Mouse (Mus musculus) stomach, embryonic 16.5 days (tissue): ENCODE data around the gene Lztfl1. TPM values are rescaled to one million over a fixed set of nuclear protein-coding genes. Genes with fewer than 3 reads are reported as not detected.
"Not testable (repeated sequence)": the region's sequence is repeated elsewhere in the genome, so short reads cannot be mapped to it uniquely, and the experiment has no call there.

Source experiments
- ATAC-seq: fragments of 200-750 bp; cut with Nextera tagmentation; 2 replicates; pipeline ENCODE4 v1.8.0; 2017; ENCODE audit warnings: moderate number of reproducible peaks, moderate TSS enrichment; ENCODE audit not compliant: insufficient read depth, low FRiP score
- H3K27ac ChIP-seq: fragments of 300-500 bp; sonication (generic); 2 replicates; pipeline ENCODE4 v1.5.1; 2014; ENCODE audit warnings: low read length
- H3K27me3 ChIP-seq: fragments of 300-500 bp; sonication (generic); 2 replicates; pipeline ENCODE4 v1.6.1; 2014; ENCODE audit warnings: low read length, control low read depth, mixed read lengths; ENCODE audit not compliant: control insufficient read depth, insufficient read depth
- H3K36me3 ChIP-seq: fragments of 300-500 bp; sonication (generic); 2 replicates; pipeline ENCODE4 v1.6.1; 2014; ENCODE audit warnings: low read length; ENCODE audit not compliant: control insufficient read depth, insufficient read depth
- H3K4me1 ChIP-seq: fragments of 300-500 bp; sonication (generic); 2 replicates; pipeline ENCODE4 v1.6.1; 2014; ENCODE audit warnings: low read length, control low read depth, mixed read lengths; ENCODE audit not compliant: control insufficient read depth, insufficient read depth
- H3K4me2 ChIP-seq: fragments of 300-500 bp; sonication (generic); 2 replicates; pipeline ENCODE4 v1.6.1; 2014; ENCODE audit warnings: low read depth, low read length, mixed read lengths
- H3K4me3 ChIP-seq: fragments of 300-500 bp; sonication (generic); replicated peaks from 2 replicates; pipeline ENCODE4 v1.5.1; 2014; ENCODE audit warnings: mild to moderate bottlenecking, low read length
- H3K9ac ChIP-seq: fragments of 300-500 bp; sonication (generic); 2 replicates; pipeline ENCODE4 v1.6.1; 2014; ENCODE audit warnings: low read length
- H3K9me3 ChIP-seq: fragments of 300-500 bp; sonication (generic); replicated peaks from 2 replicates; pipeline ENCODE4 v1.6.1; 2016; ENCODE audit warnings: low read length, control low read depth; ENCODE audit not compliant: control insufficient read depth
- WGBS: fragments of 180-500 bp; shearing (Covaris S2); extraction: QIAGEN DNeasy Blood & Tissue Kit; methylation state at CpG from one replicate; pipeline ENCODE4 v1.1.7; 2014; 5-methylcytosine and 5-hydroxymethylcytosine counted together
- polyA plus RNA-seq: library from polyadenylated mRNA; unstranded; fragments of >200 nt; fragmentation: Nextera tagmentation; extraction: Ambion mirVana; gene quantifications from 2 replicates; pipeline ENCODE4 v1.2.1, GENCODE M21; 2015

Gene Lztfl1
- polyA plus RNA-seq, 1 experiment from 2014 or later: 47.8 TPM

DNA sequence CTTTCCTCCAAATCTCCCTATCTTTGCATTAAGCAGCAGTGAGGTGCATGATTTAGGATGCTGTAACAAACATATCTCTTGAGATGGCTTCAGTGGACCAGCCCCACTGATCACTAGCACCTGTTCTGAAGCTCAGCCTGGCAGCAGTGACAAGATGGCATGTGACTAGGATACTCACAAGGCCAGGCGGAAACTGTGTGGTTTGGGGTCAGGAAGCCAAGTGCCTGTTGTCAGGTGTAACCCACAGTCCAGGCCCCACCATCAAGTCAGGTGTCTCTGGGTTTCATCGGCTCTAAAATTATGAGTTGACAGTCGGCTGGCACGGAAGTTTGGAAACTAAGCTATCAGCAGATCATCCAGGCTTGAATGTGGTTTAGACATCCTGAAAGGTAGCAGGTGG is 36.8 kb upstream of the Lztfl1 start:
- Histone ChIP-seq H3K27me3 (no peaks in the 10 kb centered on the region), H3K36me3 (no peaks in the 10 kb centered on the region), H3K4me1 (no peaks in the 10 kb centered on the region), H3K4me2 (no peak overlapping the region), H3K27ac (no peak overlapping the region), H3K9me3 (no peaks in the 10 kb centered on the region), H3K9ac (no peak overlapping the region), H3K4me3 (no peak overlapping the region)
- 83% methylated on average over 4 of the region's 4 CpGs for WGBS
- no peak for ATAC-seq

DNA sequence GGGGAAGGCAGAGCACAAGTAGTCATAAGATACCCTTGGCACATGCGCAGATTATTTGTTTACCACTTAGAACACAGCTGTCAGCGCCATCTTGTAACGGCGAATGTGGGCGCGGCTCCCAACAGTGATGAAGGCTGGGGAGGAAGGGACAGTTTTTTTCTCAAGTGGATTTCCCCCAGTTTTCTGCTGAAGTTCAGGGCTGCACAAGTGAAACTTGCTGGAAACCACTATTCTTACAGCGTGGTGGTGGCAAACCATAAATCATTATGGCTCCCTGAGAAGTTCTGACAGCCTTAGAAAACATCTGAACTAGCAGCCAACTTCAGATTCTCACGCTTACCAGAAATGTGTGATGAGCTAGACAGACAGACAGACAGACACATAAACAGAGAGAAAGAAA is 32.2 kb upstream of the Lztfl1 start:
- H3K4me3 ChIP-seq, ATAC-seq, H3K4me2 ChIP-seq, H3K9ac ChIP-seq, H3K36me3 ChIP-seq, H3K27ac ChIP-seq, H3K27me3 ChIP-seq, H3K4me1 ChIP-seq, H3K9me3 ChIP-seq: not testable (repeated sequence)
- 89% methylated on average over 7 of the region's 8 CpGs for WGBS

DNA sequence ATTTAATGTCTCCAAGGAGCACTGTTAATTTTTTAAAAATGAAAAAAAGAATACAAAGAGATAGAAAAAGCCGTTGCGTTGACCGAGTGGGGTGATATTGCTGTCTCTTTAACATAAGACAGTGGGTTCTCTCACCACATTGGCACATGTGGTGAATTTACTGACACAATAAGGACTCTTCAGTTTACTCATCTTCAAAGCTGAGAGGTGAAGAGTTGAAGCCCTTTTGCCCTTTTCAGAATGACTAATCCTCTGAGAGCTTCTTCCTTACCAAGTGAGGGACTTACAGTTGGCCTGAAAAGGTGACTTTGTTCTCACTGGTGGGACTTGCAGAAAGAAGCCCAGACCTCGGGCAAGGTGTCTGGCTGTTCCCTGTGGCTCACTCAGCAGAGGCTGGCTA is 23.3 kb upstream of the Lztfl1 start:
- Histone ChIP-seq H3K36me3 (no peaks in the 10 kb centered on the region), H3K9me3 (no peaks in the 10 kb centered on the region), H3K4me1 (no peaks in the 10 kb centered on the region), H3K4me3 (no peak overlapping the region), H3K4me2 (no peak overlapping the region), H3K9ac (no peak overlapping the region), H3K27ac (no peak overlapping the region), H3K27me3 (no peaks in the 10 kb centered on the region)
- no peak for ATAC-seq
- WGBS: 86% methylated on average over 4 of the region's 4 CpGs

DNA sequence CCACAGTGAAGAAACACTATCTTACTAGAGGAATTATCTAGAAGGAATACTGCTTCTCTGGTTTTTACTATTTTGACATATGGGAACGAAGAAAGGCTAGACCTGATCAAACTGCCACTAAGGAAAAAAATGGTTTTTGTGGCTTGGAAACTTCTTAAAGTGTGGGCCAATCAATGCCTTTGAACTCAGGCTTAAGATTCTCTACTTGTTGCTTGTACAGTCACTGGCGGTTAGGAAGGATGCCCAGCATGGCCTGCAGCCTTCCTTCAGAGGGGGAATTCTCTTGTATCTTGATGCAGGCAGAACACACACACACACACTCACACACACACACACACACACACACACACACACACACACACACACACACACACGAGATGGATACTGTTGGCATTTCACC is 16.6 kb upstream of the Lztfl1 start:
- no peak for ATAC-seq
- Histone ChIP-seq H3K27ac (no peak overlapping the region), H3K4me3 (no peak overlapping the region), H3K9me3 (peaks cover 4% of the 10 kb centered on the region; the same call in 1 of the 2 replicates), H3K9ac (no peak overlapping the region), H3K4me2 (no peak overlapping the region), H3K4me1 (no peaks in the 10 kb centered on the region), H3K36me3 (no peaks in the 10 kb centered on the region), H3K27me3 (no peaks in the 10 kb centered on the region)
- 67% methylated on average over 3 of the region's 3 CpGs for WGBS

DNA sequence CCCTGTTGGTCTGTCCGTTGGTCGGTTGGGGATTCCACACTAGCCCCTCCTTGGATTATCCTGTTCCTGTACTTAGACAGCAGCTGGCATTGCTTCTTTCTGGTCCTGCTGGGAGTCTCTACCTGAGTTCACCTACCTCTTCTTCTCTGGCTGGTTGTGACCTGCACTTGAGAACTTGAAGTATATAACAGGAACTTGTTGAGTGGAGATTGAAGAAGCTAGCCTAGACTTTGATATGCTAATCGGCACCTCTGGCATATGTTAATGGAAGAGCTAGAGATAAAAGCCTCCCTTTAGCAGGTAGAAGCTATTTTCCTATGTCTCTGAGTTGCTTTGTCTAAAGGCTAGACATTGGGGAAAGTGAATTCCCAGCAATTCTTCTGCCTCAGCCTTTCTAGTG is 13.8 kb upstream of the Lztfl1 start:
- no peak for ATAC-seq
- H3K4me2 ChIP-seq: no peak overlapping the region
- no peak overlapping the region for H3K27ac ChIP-seq
- 81% methylated on average over 3 of the region's 3 CpGs for WGBS
- no peaks in the 10 kb centered on the region for H3K27me3 ChIP-seq
- no peak overlapping the region for H3K9ac ChIP-seq
- H3K36me3 ChIP-seq: no peaks in the 10 kb centered on the region
- no peaks in the 10 kb centered on the region for H3K4me1 ChIP-seq
- H3K4me3 ChIP-seq: no peak overlapping the region
- peaks cover 4% of the 10 kb centered on the region; the same call in 1 of the 2 replicates for H3K9me3 ChIP-seq

DNA sequence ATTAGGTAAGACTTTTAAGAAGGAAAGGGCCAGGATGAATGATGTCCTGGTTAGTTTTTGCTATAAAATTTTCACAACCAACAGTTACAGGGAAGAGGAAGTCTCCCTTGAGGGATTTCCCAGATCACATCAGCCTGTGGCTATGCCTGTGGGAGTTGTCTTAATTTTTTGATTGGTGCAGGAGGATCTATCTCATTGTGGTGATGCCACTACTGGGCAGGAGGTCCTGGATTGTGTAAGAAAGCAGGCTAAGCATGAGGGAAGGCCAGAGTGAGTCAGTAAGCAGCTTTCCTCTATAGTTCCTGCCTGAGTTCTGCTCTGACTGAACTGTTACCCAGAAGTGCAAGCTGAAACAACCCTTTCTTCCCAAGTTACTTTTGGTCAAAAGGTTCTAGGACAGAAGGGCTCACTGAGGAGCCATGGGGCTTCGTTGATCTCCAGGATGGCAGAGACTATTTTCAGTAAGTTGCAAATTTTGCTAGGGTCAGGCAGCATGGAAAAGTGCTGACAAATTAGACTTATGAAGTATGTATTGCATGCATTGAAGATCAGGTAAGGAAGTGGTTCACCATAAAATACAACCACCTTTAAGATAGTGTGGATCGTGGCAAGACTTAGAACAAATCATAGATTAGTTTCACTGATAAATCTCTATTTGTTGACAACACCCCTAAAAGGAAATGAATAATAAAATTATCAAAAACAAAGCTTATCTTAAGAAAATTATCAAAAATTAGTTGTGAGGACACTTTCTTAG is 5.4 kb upstream of the Lztfl1 start:
- ATAC-seq: no peak
- no peak overlapping the region for H3K4me3 ChIP-seq
- H3K9ac ChIP-seq: no peak overlapping the region
- H3K27me3 ChIP-seq: no peaks in the 10 kb centered on the region
- WGBS: 54% methylated on average over 2 of the region's 2 CpGs
- H3K36me3 ChIP-seq: no peaks in the 10 kb centered on the region
- H3K4me1 ChIP-seq: no peaks in the 10 kb centered on the region
- no peaks in the 10 kb centered on the region for H3K9me3 ChIP-seq
- H3K4me2 ChIP-seq: no peak overlapping the region
- no peak overlapping the region for H3K27ac ChIP-seq

DNA sequence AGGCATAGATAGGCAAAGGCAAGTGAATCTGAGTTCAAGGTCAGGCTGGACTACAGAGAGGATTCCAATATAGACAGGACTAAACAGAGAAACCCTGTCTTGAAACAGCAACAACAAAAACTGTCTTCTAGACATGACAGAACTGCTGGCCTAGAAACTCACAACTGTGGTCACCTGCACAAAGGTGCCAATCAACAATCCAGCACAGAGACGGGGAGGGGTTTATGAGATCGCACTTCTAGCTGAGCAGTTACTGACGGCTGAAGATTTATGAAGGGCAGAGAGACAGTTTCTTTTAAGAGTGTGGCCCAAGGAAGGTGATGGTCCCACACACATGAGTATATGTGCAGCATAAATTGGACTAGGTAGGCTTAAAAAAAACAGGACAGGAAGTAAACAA is 1.2 kb downstream of the Lztfl1 start:
- H3K9ac ChIP-seq: 0 out of 2 replicates have a peak overlapping the region, but pooled peaks have one; percentile 12
- no peak for ATAC-seq
- H3K4me1 ChIP-seq: peaks cover 6% of the 10 kb centered on the region

DNA sequence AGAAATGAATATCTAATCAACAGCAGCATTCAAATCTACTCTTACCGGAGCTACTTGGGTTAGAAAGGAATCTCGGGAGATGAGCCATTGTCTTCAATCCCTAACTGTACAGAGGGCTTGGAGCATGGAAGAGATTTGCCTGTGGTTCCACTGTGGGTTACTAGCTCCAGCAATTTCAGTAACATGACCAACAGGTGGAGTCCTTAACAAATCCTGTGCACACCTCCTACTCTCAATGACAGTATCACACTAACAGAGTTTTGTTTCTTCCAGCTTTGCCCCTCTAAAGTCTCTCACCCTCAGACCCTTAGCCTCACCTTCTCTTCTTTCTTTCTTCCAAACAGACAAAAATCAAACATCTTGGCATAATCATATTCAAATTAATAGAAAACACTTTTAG is 4.4 kb downstream of the Lztfl1 start:
- no peak overlapping the region for H3K9ac ChIP-seq
- H3K27ac ChIP-seq: no peak overlapping the region
- ATAC-seq: no peak
- no peak overlapping the region for H3K4me2 ChIP-seq
- H3K36me3 ChIP-seq: peaks cover 7% of the 10 kb centered on the region; the same call in 1 of the 2 replicates
- H3K4me1 ChIP-seq: peaks cover 6% of the 10 kb centered on the region
- H3K9me3 ChIP-seq: no peaks in the 10 kb centered on the region
- H3K27me3 ChIP-seq: no peaks in the 10 kb centered on the region
- 74% methylated on average over 2 of the region's 2 CpGs for WGBS
- H3K4me3 ChIP-seq: no peak overlapping the region

More for the DNA sequence above, 1.2 kb downstream of the Lztfl1 start:
- Histone ChIP-seq H3K27ac (no peak overlapping the region), H3K4me2 (peak overlapping the region; percentile 59), H3K9me3 (no peaks in the 10 kb centered on the region), H3K4me3 (no peak overlapping the region), H3K36me3 (peaks cover 3% of the 10 kb centered on the region; the same call in 1 of the 2 replicates), H3K27me3 (no peaks in the 10 kb centered on the region)
- WGBS: 18% methylated on average over 3 of the region's 3 CpGs

DNA sequence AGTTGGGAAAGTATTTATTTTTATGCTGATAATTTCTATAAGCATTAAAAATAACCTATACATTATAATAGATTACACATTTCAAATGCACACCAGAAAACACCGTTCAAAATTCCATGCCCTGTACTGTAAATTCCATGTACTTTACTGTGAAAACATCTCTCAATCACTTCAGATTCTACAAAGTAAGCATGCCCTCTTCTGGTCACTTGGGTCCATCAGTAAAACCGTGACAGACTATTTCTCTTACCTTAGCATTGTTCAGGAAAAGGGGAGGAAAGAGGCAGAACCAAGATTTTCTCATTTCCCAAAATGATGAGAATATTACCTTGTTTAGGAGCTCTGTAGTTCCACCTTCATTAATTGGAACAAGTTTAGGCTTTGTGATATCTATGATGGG is 8.3 kb downstream of the Lztfl1 start:
- Histone ChIP-seq H3K9me3 (no peaks in the 10 kb centered on the region), H3K27ac (no peak overlapping the region), H3K36me3 (peaks cover 11% of the 10 kb centered on the region), H3K9ac (no peak overlapping the region), H3K4me3 (no peak overlapping the region), H3K27me3 (no peaks in the 10 kb centered on the region), H3K4me2 (no peak overlapping the region), H3K4me1 (no peaks in the 10 kb centered on the region)
- ATAC-seq: no peak
- WGBS: 50% methylated on average over 2 of the region's 2 CpGs
